ENCODE assay signal across 10 mouse cellular contexts in the genomic region with DNA sequence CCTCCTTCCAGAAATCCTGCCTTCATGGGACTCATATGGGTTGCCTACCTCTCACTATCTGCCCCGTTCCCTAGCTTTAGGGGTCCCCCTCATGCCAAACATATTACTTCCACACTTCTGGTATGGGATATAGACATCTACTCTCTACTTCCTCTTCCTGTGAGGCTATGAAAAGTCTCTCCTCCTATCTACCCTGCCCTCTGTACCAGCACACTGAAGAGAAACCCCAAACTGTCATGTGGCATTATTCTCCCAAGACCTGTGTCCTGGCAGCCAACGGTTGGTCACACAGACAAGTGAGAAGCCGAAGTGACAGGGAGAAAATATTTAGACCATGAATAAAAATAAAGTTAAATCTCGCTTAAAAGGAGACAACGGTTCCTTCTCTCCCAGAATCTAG.
"Had no signal": no experiment of that assay in that cellular context is flagged by ENCODE, and none has a peak within 500 bp of the region (broad histone marks: within the 10 kb centered on the region; RNA-seq: fewer than 3 reads in every experiment).

No protein-coding gene starts in this region.

- H3K27me3 ChIP-seq: lung, embryonic 15.5 days; midbrain, embryonic 13.5 days; midbrain, embryonic 15.5 days; neural tube, embryonic 12.5 days; stomach, embryonic 15.5 days had no signal

- H3K4me1 ChIP-seq: midbrain, embryonic 13.5 days; midbrain, embryonic 15.5 days; neural tube, embryonic 12.5 days; stomach, embryonic 15.5 days had no signal

- H3K27ac ChIP-seq: lung, embryonic 15.5 days; macrophage; midbrain, embryonic 13.5 days; midbrain, embryonic 15.5 days; neural tube, embryonic 12.5 days; stomach, embryonic 15.5 days; stomach, postnatal 0 days had no signal

- H3K4me3 ChIP-seq: lung, embryonic 15.5 days; megakaryocyte, embryonic 14.5 days; midbrain, embryonic 13.5 days; midbrain, embryonic 15.5 days; neural tube, embryonic 12.5 days; stomach, embryonic 15.5 days had no signal

- DNase-seq: right cerebral cortex, postnatal 14 days had no signal

- H3K9me3 ChIP-seq: lung, embryonic 15.5 days; megakaryocyte, embryonic 14.5 days; midbrain, embryonic 13.5 days; midbrain, embryonic 15.5 days; neural tube, embryonic 12.5 days; stomach, embryonic 15.5 days had no signal

- ATAC-seq: lung, postnatal 0 days; midbrain, embryonic 13.5 days; midbrain, embryonic 15.5 days had no signal

- H3K9ac ChIP-seq: lung, embryonic 15.5 days; midbrain, embryonic 13.5 days; midbrain, embryonic 15.5 days; neural tube, embryonic 12.5 days; stomach, embryonic 15.5 days had no signal

- H3K36me3 ChIP-seq: lung, embryonic 15.5 days; midbrain, embryonic 13.5 days; midbrain, embryonic 15.5 days; neural tube, embryonic 12.5 days; stomach, embryonic 15.5 days had no signal
